ENCODE assay signal across 29 mouse cellular contexts in genomic region chr7:122395159-122395975, GRCm38 (mm10).
DNase-seq lines count a peak whose midpoint lies in the region; ATAC-seq and TF ChIP-seq lines count a peak whose summit lies in the region.
"Had no signal": no experiment of that assay in that cellular context is flagged by ENCODE, and none has a peak within 500 bp of the region (broad histone marks: within the 10 kb centered on the region; RNA-seq: fewer than 3 reads in every experiment).

No protein-coding gene starts in this region.

- peak overlapping the region; percentile 48 for H3K27ac ChIP-seq in left cerebral cortex, adult 2 months
- H3K27ac ChIP-seq: embryonic facial prominence, embryonic 13.5 days; forebrain, embryonic 12.5 days; gastrocnemius, adult 2 months; heart, embryonic 10.5 days; intestine, embryonic 15.5 days; limb, embryonic 13.5 days; liver, embryonic 13.5 days; neural tube, embryonic 12.5 days; stomach, embryonic 15.5 days had no signal

- ATAC-seq in CD4-positive, CD25-positive, alpha-beta regulatory T cell, adult 4 months = peak; percentile 22
- peak; percentile 32 for ATAC-seq in activated CD4-positive, CD25-positive, alpha-beta regulatory T cell, adult 4 months
- peak; percentile 34; the same call in 1 of the 2 replicates for ATAC-seq in neutrophil, adult 5-6 weeks (ENCODE audit: extremely low read depth, insufficient number of reproducible peaks, low FRiP score, poor library complexity, severe bottlenecking)
- ATAC-seq: intestine, embryonic 15.5 days had no signal

- intact Hi-C loops in left cerebral cortex, adult 2 months (cut with DNase I) = no loop called here
- intact Hi-C loops in left cerebral cortex, postnatal 14 days (cut with DNase I) = loop anchor here (5.0 kb wide), 1 partner anchor 43 kb away; no protein-coding TSS in a partner anchor

- no peak for TF ChIP-seq CTCF in left cerebral cortex, adult 2 months (IDR thresholded peaks at IDR 0.05)

- no peak for DNase-seq in left cerebral cortex, adult 2 months (ENCODE audit: extremely low spot score in 1 of 2, low spot score in 2 of 2)
- DNase-seq in left cerebral cortex, postnatal 14 days (ENCODE audit: low spot score in 2 of 2) = no peak
- no peak for DNase-seq in kidney, adult 8-10 months
- DNase-seq in urinary bladder, adult 18-20 months (ENCODE audit: low spot score in 2 of 2) = no peak
- DNase-seq in thymus, postnatal 10 days (ENCODE audit: low spot score in 2 of 2) = no peak
- DNase-seq: adrenal gland, adult 8-10 months; cerebellum, adult 18-20 months; embryo, embryonic 11 days; gastrocnemius, adult 2 months; kidney, adult 9 months; kidney, postnatal 14 days; layer of hippocampus, postnatal 36 days; liver, embryonic 13.5 days; lung, adult 2 months; midbrain, embryonic 14.5 days; thymus, adult 18-20 months; thymus, postnatal 4 days had no signal

- no peak overlapping the region for H3K4me3 ChIP-seq in left cerebral cortex, adult 2 months
- H3K4me3 ChIP-seq: embryonic facial prominence, embryonic 13.5 days; erythroblast, embryonic 14.5 days; forebrain, embryonic 12.5 days; gastrocnemius, adult 2 months; heart, embryonic 10.5 days; intestine, embryonic 15.5 days; limb, embryonic 13.5 days; liver, embryonic 13.5 days; megakaryocyte, embryonic 14.5 days; neural tube, embryonic 12.5 days; stomach, embryonic 15.5 days had no signal
